Mouse (Mus musculus) thymus, postnatal 14 days (tissue): ENCODE results near the gene Ganab.

ENCODE experiments used
- DNase-seq: peaks from one replicate; pipeline ENCODE4 v3.0.0; 2021

Ganab gene

GRCm38 (mm10) chr19:8930117-8930516 is 32.2 kb downstream of the Ganab start:
- no peak for DNase-seq

- no peak for DNase-seq
These were observed 32.9 kb downstream of the Ganab start for GRCm38 (mm10) chr19:8930771-8931170.

GRCm38 (mm10) chr19:8936736-8937135 is 38.9 kb downstream of the Ganab start:
- DNase-seq = no peak

- no peak for DNase-seq
These were observed 42.8 kb downstream of the Ganab start for GRCm38 (mm10) chr19:8940526-8941133.

- DNase-seq = no peak
These were observed 43.3 kb downstream of the Ganab start for GRCm38 (mm10) chr19:8941136-8941514.

- DNase-seq = peak; percentile 99
These were observed 43.8 kb downstream of the Ganab start, which contains the start of gene Mta2 for GRCm38 (mm10) chr19:8941515-8942217. Gene Mta2, plus strand, starts transcription at chr19:8941875.

- no peak for DNase-seq
These were observed 44.5 kb downstream of the Ganab start for GRCm38 (mm10) chr19:8942276-8942964.

GRCm38 (mm10) chr19:8943047-8943446 is 45.2 kb downstream of the Ganab start:
- no peak for DNase-seq

GRCm38 (mm10) chr19:8944062-8944461 is 46.2 kb downstream of the Ganab start:
- DNase-seq = no peak

GRCm38 (mm10) chr19:8944750-8945149 is 46.9 kb downstream of the Ganab start:
- DNase-seq = peak; percentile 72

GRCm38 (mm10) chr19:8945251-8945650 is 47.4 kb downstream of the Ganab start:
- no peak for DNase-seq

GRCm38 (mm10) chr19:8946929-8947328 is 49.1 kb downstream of the Ganab start:
- no peak for DNase-seq

GRCm38 (mm10) chr19:8950190-8950589 is 52.3 kb downstream of the Ganab start:
- DNase-seq = no peak

GRCm38 (mm10) chr19:8952241-8952640 is 54.4 kb downstream of the Ganab start:
- DNase-seq = no peak

- peak; percentile 90 for DNase-seq
These were observed 55.5 kb downstream of the Ganab start, which contains the start of gene Tut1 for GRCm38 (mm10) chr19:8953135-8954039. Gene Tut1, plus strand, starts transcription at chr19:8953847.

GRCm38 (mm10) chr19:8954171-8954570 is 56.3 kb downstream of the Ganab start:
- DNase-seq = no peak

GRCm38 (mm10) chr19:8962256-8962655 is 64.4 kb downstream of the Ganab start:
- DNase-seq = no peak

- no peak for DNase-seq
These were observed 67.2 kb downstream of the Ganab start for GRCm38 (mm10) chr19:8965075-8965474.

- DNase-seq = peak; percentile 27
These were observed 67.9 kb downstream of the Ganab start for GRCm38 (mm10) chr19:8965771-8966170.

GRCm38 (mm10) chr19:8966198-8966589 is 68.3 kb downstream of the Ganab start:
- DNase-seq = no peak
